In the genomic region with DNA sequence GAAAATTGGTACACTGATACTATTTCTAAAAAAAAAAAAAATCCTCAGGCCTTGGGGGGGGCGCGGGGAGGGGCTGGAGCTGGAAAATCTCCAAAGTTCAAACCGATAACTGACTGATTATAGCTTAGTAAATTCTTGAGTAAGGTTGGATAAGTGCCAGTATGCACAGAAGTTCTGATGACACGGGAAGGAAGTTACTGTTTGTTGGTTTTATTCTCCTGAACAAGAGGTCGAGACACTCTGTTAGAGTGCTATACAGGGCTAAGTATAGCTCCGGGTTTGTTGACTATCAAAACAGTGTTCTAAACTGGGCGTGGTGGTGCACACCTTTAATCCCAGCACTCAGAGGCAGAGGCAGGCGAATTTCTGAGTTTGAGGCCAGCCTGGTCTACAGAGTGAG, we compare ENCODE assay signal across 22 mouse cellular contexts.
"Had no signal": no experiment of that assay in that cellular context is flagged by ENCODE, and none has a peak within 500 bp of the region (broad histone marks: within the 10 kb centered on the region; RNA-seq: fewer than 3 reads in every experiment).

No protein-coding gene starts in this region.

- H3K27me3 ChIP-seq: limb, embryonic 13.5 days; midbrain, embryonic 13.5 days had no signal

- H3K4me3 ChIP-seq: layer of hippocampus, adult 2 months; limb, embryonic 10.5 days; limb, embryonic 13.5 days; midbrain, embryonic 13.5 days had no signal

- H3K9me3 ChIP-seq: limb, embryonic 10.5 days; limb, embryonic 13.5 days; midbrain, embryonic 13.5 days had no signal

- H3K4me1 ChIP-seq: midbrain, embryonic 13.5 days had no signal

- H3K27ac ChIP-seq: kidney, postnatal 0 days; layer of hippocampus, adult 2 months; limb, embryonic 10.5 days; limb, embryonic 13.5 days; liver, embryonic 14.5 days; midbrain, embryonic 13.5 days; stomach, postnatal 0 days had no signal

- H3K36me3 ChIP-seq: limb, embryonic 10.5 days; limb, embryonic 13.5 days; midbrain, embryonic 13.5 days had no signal

- ATAC-seq: intestine, embryonic 16.5 days; liver, postnatal 0 days; midbrain, embryonic 13.5 days; midbrain, embryonic 16.5 days had no signal

- H3K4me2 ChIP-seq: limb, embryonic 13.5 days; midbrain, embryonic 13.5 days had no signal

- H3K9ac ChIP-seq: limb, embryonic 13.5 days; liver, embryonic 14.5 days; liver, postnatal 0 days; midbrain, embryonic 13.5 days had no signal

- DNase-seq: kidney, adult 2 months; kidney, postnatal 25 days; layer of hippocampus, adult 9-11 months; liver; liver, postnatal 0 days; lung, postnatal 10 days; lung, postnatal 36 days; right cerebral cortex, adult 18-20 months; right cerebral cortex, postnatal 14 days; right cerebral cortex, postnatal 4 days; thymus, adult 2 months; thymus, postnatal 14 days; thymus, postnatal 4 days had no signal
